ENCODE assay signal across 7 mouse cellular contexts in the genomic region with DNA sequence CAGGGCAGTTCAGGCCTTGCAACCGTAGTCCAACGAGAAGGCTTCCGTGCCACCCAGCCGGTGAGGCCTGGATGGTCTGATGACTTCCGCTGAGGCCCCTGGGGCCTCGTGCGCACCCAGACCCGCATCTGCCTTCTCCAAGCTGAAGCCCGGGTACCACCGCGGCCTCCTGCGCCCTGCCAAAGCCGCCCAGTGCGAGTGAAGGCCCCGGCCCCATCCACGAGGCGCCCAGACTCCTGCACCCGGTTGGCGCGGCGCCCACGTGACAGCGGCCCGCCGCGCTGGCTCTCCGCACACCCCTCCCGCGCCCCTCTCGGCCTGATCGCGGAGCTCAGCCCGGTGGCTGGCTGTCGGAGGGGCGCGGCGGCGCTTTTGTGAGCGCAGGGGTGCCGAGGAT. TPM values are rescaled to one million over a fixed set of nuclear protein-coding genes. Genes with fewer than 3 reads are reported as not detected.
DNase-seq lines count a peak whose midpoint lies in the region; ATAC-seq and TF ChIP-seq lines count a peak whose summit lies in the region.

No protein-coding gene starts in this region.

- H3K4me1 ChIP-seq in embryonic facial prominence, embryonic 11.5 days (ENCODE audit: control insufficient read depth, insufficient read depth, low read length), result peaks cover 22% of the 10 kb centered on the region
- peaks cover 27% of the 10 kb centered on the region for H3K4me1 ChIP-seq in intestine, embryonic 14.5 days (replicated peaks; ENCODE audit: control insufficient read depth, insufficient read depth, low read length)
- peaks cover 43% of the 10 kb centered on the region for H3K4me1 ChIP-seq in midbrain, embryonic 11.5 days (ENCODE audit: control insufficient read depth, insufficient read depth, low read length)

- in situ Hi-C loops in Patski (cut with MboI; ENCODE audit: low pct_unique_long_range_greater_than_20kb), result no loop called here

- POLR2A ChIA-PET in Patski (lab: Charles Lee), result interaction anchor here (1.0 to 2.5 kb wide), 7 partner anchors 9 to 49 kb away, joined by 3 to 9 read pairs (median 4); no protein-coding TSS in a partner anchor

- peak overlapping the region; percentile 97 for H3K27ac ChIP-seq in embryonic facial prominence, embryonic 11.5 days (replicated peaks; ENCODE audit: low read depth, low read length)
- H3K27ac ChIP-seq in intestine, embryonic 14.5 days (ENCODE audit: low read depth), result peak overlapping the region; percentile 98
- H3K27ac ChIP-seq in midbrain, embryonic 11.5 days (ENCODE audit: low read depth, low read length), result peak overlapping the region; percentile 98

- no peaks in the 10 kb centered on the region for H3K27me3 ChIP-seq in Patski
- no peaks in the 10 kb centered on the region for H3K27me3 ChIP-seq in embryonic facial prominence, embryonic 11.5 days (ENCODE audit: control insufficient read depth, insufficient read depth, low read length)
- H3K27me3 ChIP-seq in intestine, embryonic 14.5 days (replicated peaks; ENCODE audit: control insufficient read depth, insufficient read depth, low read length), result no peaks in the 10 kb centered on the region
- H3K27me3 ChIP-seq in midbrain, embryonic 11.5 days (ENCODE audit: control insufficient read depth, insufficient read depth, low read length), result no peaks in the 10 kb centered on the region

- H3K9ac ChIP-seq in embryonic facial prominence, embryonic 11.5 days (replicated peaks; ENCODE audit: low read length), result peak overlapping the region; percentile 94
- H3K9ac ChIP-seq in intestine, embryonic 14.5 days (ENCODE audit: low read length), result peak overlapping the region; percentile 86
- peak overlapping the region; percentile 94 for H3K9ac ChIP-seq in midbrain, embryonic 11.5 days (ENCODE audit: low read length)

- WGBS in embryonic facial prominence, embryonic 11.5 days, result 0% methylated on average over 30 of the region's 40 CpGs
- WGBS in intestine, embryonic 14.5 days, result under 1% methylated on average over 38 of the region's 40 CpGs
- WGBS in midbrain, embryonic 11.5 days, result under 1% methylated on average over 33 of the region's 40 CpGs

- H3K4me3 ChIP-seq in embryonic facial prominence, embryonic 11.5 days (ENCODE audit: low read depth, low read length), result peak overlapping the region; percentile 92
- H3K4me3 ChIP-seq in intestine, embryonic 14.5 days (ENCODE audit: low read depth, low read length), result peak overlapping the region; percentile 89
- peak overlapping the region; percentile 88 for H3K4me3 ChIP-seq in midbrain, embryonic 11.5 days (ENCODE audit: low read depth, low read length)

- ATAC-seq in Patski, result peak; percentile 10
- ATAC-seq in embryonic facial prominence, embryonic 11.5 days (replicated peaks; ENCODE audit: insufficient number of reproducible peaks, low FRiP score, low TSS enrichment, low read depth), result peak; percentile 17
- peak; percentile 32 for ATAC-seq in intestine, embryonic 14.5 days (replicated peaks; ENCODE audit: low FRiP score, low TSS enrichment, low read depth)
- peak; percentile 54 for ATAC-seq in midbrain, embryonic 11.5 days (ENCODE audit: low FRiP score)

- peak overlapping the region; percentile 64 for H3K4me2 ChIP-seq in embryonic facial prominence, embryonic 11.5 days (ENCODE audit: low read depth, low read length)
- H3K4me2 ChIP-seq in intestine, embryonic 14.5 days (ENCODE audit: low read length), result peak overlapping the region; percentile 98
- H3K4me2 ChIP-seq in midbrain, embryonic 11.5 days, result peak overlapping the region; percentile 98

- no peak for TF ChIP-seq CTCF in Patski (IDR thresholded peaks at IDR 0.05)

- intact Hi-C loops in left cerebral cortex, postnatal 36 days (cut with DNase I), result no loop called here

- H3K36me3 ChIP-seq in embryonic facial prominence, embryonic 11.5 days (replicated peaks; ENCODE audit: control insufficient read depth, insufficient read depth, low read depth, low read length), result peaks cover 20% of the 10 kb centered on the region
- peaks cover 38% of the 10 kb centered on the region for H3K36me3 ChIP-seq in intestine, embryonic 14.5 days (ENCODE audit: control insufficient read depth, insufficient read depth, low read length)
- H3K36me3 ChIP-seq in midbrain, embryonic 11.5 days (ENCODE audit: control insufficient read depth, insufficient read depth, low read length), result peaks cover 28% of the 10 kb centered on the region

- CTCF ChIA-PET in Patski (lab: Charles Lee), result interaction anchor here (0.9 to 3.8 kb wide), 4 partner anchors 10 to 230 kb away, joined by 3 to 15 read pairs (median 4); no protein-coding TSS in a partner anchor

- no peaks in the 10 kb centered on the region for H3K9me3 ChIP-seq in embryonic facial prominence, embryonic 11.5 days (replicated peaks; ENCODE audit: control insufficient read depth, low read length)
- no peaks in the 10 kb centered on the region for H3K9me3 ChIP-seq in intestine, embryonic 14.5 days (ENCODE audit: control insufficient read depth, low read length)
- H3K9me3 ChIP-seq in midbrain, embryonic 11.5 days (ENCODE audit: control insufficient read depth, low read length), result no peaks in the 10 kb centered on the region

- DNase-seq in left cerebral cortex, adult 11 months (ENCODE audit: low spot score), result peak; percentile 61
- DNase-seq in left cerebral cortex, postnatal 36 days (ENCODE audit: low spot score in 2 of 2), result no peak
- no peak for DNase-seq in Patski (ENCODE audit: low read depth, low spot score)
- no peak for DNase-seq in embryonic facial prominence, embryonic 11.5 days (ENCODE audit: low spot score)
- DNase-seq in intestine, embryonic 14.5 days (ENCODE audit: low spot score), result no peak
- DNase-seq in midbrain, embryonic 11.5 days (ENCODE audit: low spot score, missing footprints), result no peak
- DNase-seq in cerebellum, adult 9-11 months, result no peak

RNA-seq across cellular contexts. Expression of gene Fasn, which starts 0.8 kb away (rescaled TPM):
- total RNA-seq in left cerebral cortex, postnatal 36 days (2021), result 100 to 1,000 TPM; 182 to 190 TPM
- polyA plus RNA-seq in Patski (2021), result 139 TPM
- 56.1 and 66.1 TPM in 2 replicates for polyA plus RNA-seq in embryonic facial prominence, embryonic 11.5 days (2014; fragmentation: Nextera tagmentation; extraction: Ambion mirVana)
- polyA plus RNA-seq in intestine, embryonic 14.5 days (2014; fragmentation: Nextera tagmentation; extraction: Ambion mirVana), result 106 and 115 TPM in 2 replicates
- polyA plus RNA-seq in midbrain, embryonic 11.5 days (2014; fragmentation: Nextera tagmentation; extraction: Ambion mirVana), result 80.8 and 94.6 TPM in 2 replicates

RNA-seq across cellular contexts. Expression of gene Dus1l, which starts 27.3 kb away (rescaled TPM):
- total RNA-seq in left cerebral cortex, postnatal 36 days (2021), result 10 to 100 TPM; 39.4 to 42.4 TPM
- polyA plus RNA-seq in Patski (2021), result 46.0 TPM
- polyA plus RNA-seq in embryonic facial prominence, embryonic 11.5 days (2014; fragmentation: Nextera tagmentation; extraction: Ambion mirVana), result 72.4 and 72.8 TPM in 2 replicates
- 83.0 and 89.8 TPM in 2 replicates for polyA plus RNA-seq in intestine, embryonic 14.5 days (2014; fragmentation: Nextera tagmentation; extraction: Ambion mirVana)
- 73.6 and 76.9 TPM in 2 replicates for polyA plus RNA-seq in midbrain, embryonic 11.5 days (2014; fragmentation: Nextera tagmentation; extraction: Ambion mirVana)

RNA-seq across cellular contexts. Expression of gene Gps1, which starts 39.5 kb away (rescaled TPM):
- 100 to 1,000 TPM; 130 to 153 TPM for total RNA-seq in left cerebral cortex, postnatal 36 days (2021)
- polyA plus RNA-seq in Patski (2021), result 138 TPM
- polyA plus RNA-seq in embryonic facial prominence, embryonic 11.5 days (2014; fragmentation: Nextera tagmentation; extraction: Ambion mirVana), result 262 and 276 TPM in 2 replicates
- polyA plus RNA-seq in intestine, embryonic 14.5 days (2014; fragmentation: Nextera tagmentation; extraction: Ambion mirVana), result 221 and 245 TPM in 2 replicates
- 254 and 269 TPM in 2 replicates for polyA plus RNA-seq in midbrain, embryonic 11.5 days (2014; fragmentation: Nextera tagmentation; extraction: Ambion mirVana)

RNA-seq across cellular contexts. Expression of gene Rfng, which starts 39.5 kb away (rescaled TPM):
- 10 to 100 TPM; 63.7 to 65.9 TPM for total RNA-seq in left cerebral cortex, postnatal 36 days (2021)
- polyA plus RNA-seq in Patski (2021), result 17.1 TPM
- 16.2 and 21.2 TPM in 2 replicates for polyA plus RNA-seq in embryonic facial prominence, embryonic 11.5 days (2014; fragmentation: Nextera tagmentation; extraction: Ambion mirVana)
- 23.8 and 28.3 TPM in 2 replicates for polyA plus RNA-seq in intestine, embryonic 14.5 days (2014; fragmentation: Nextera tagmentation; extraction: Ambion mirVana)
- polyA plus RNA-seq in midbrain, embryonic 11.5 days (2014; fragmentation: Nextera tagmentation; extraction: Ambion mirVana), result 28.2 and 30.6 TPM in 2 replicates
